Mouse (Mus musculus): ENCODE data around the gene Poc1b. TPM values are rescaled to one million over a fixed set of nuclear protein-coding genes. Genes with fewer than 3 reads are reported as not detected.
A peak's percentile ranks its signal among the peaks of the same experiment; 100 is the strongest.

The Poc1b gene
- polyA plus RNA-seq, 1 experiment from 2014 or later = 14.9 TPM

DNA sequence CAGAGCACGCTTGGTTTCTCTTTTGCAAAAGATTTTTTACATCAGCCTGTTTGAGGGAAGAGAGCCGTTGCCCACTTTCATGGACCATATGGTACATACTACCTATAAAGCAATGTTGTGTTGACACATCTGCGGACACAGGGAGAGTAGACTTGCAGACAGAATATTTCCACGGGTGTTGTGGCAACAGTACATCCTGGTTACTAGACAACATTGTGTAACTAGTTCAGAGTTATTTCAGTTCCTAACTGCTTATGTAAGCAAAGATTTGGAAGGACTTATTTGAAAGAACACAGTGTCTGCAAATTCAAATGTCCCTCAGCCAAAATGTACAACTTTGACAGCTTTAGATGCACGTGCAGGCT lies 62.9 kb downstream of the Poc1b start:
- Histone ChIP-seq H3K4me1 (ENCODE audit: control insufficient read depth, insufficient read depth, low read length) (no peaks in the 10 kb centered on the region), H3K27me3 (ENCODE audit: control insufficient read depth, insufficient read depth, low read length) (no peaks in the 10 kb centered on the region), H3K36me3 (ENCODE audit: control insufficient read depth, insufficient read depth, low read length) (no peaks in the 10 kb centered on the region), H3K9me3 (ENCODE audit: control insufficient read depth, low read length) (no peaks in the 10 kb centered on the region), H3K4me3 (replicated peaks; ENCODE audit: low read depth, low read length) (no peak overlapping the region), H3K9ac (replicated peaks; ENCODE audit: low read length) (no peak overlapping the region), H3K4me2 (ENCODE audit: low read length) (no peak overlapping the region), H3K27ac (replicated peaks; ENCODE audit: low read depth, low read length) (no peak overlapping the region)
- no peak for DNase-seq
- 90% methylated on average over 5 of the region's 5 CpGs for WGBS
- ATAC-seq (ENCODE audit: low FRiP score, low TSS enrichment) = no peak

DNA sequence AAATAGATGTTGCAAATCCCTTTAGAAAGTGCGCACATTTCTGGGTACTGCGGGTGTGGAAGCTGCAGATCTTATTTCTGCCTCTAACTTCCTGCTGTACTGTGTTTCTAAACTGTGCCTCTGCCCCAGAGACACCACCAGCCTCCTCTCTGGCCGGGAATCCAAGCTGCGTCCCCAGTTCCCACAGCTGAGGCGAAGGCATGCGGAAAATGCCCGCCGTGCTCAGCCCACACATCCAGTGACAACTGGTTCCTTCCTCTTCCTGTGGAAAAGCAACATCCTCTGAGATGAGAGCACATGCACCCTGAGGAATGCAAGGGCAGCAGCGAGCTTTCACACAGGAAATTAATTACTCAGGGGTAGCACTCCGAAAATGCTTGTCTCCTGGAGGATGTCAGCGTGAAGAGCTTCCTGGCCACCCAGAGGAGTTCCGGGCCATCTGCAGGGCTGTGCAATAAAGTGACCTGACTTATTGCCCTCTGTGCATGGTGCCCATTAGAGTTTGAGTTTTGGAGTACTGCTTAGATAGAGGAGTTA lies 65.2 kb downstream of the Poc1b start:
- Histone ChIP-seq H3K4me3 (replicated peaks; ENCODE audit: low read depth, low read length) (no peak overlapping the region), H3K9me3 (ENCODE audit: control insufficient read depth, low read length) (no peaks in the 10 kb centered on the region), H3K36me3 (ENCODE audit: control insufficient read depth, insufficient read depth, low read length) (no peaks in the 10 kb centered on the region), H3K27ac (replicated peaks; ENCODE audit: low read depth, low read length) (no peak overlapping the region), H3K27me3 (ENCODE audit: control insufficient read depth, insufficient read depth, low read length) (no peaks in the 10 kb centered on the region), H3K4me2 (ENCODE audit: low read length) (no peak overlapping the region), H3K9ac (replicated peaks; ENCODE audit: low read length) (0 out of 2 replicates have a peak overlapping the region, but pooled peaks have one; percentile 20), H3K4me1 (ENCODE audit: control insufficient read depth, insufficient read depth, low read length) (no peaks in the 10 kb centered on the region)
- ATAC-seq (ENCODE audit: low FRiP score, low TSS enrichment) = no peak
- 28% methylated on average over 12 of the region's 12 CpGs for WGBS
- DNase-seq = peak; percentile 47

DNA sequence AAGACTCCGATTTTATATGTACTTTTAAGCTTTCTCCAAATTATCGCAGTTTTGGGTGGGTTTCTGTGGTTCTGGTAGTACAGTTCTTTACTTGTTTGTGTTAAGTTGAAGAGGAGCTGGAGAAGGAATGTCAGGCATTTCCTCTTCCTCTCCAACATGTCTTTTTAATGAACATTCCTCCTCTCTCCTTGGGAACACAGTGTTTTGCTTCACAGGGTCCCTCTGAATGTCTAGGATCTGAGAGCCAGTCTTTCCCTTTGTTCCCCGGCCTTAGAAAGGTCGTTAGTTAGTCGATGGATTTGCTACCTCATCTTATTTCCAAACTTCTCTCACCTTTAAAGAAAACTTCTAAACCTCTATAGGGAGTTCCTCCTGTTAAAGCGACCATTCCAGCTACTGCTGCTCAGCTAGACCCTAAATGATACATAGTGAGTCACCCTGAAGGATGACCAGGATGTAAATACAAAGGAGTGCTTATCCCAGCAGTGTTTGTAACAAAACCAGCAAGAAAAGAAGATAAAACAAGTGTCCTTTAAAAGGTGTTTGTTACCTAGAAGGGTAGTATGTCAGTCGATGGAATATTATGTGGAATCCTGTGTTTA lies 66.2 kb downstream of the Poc1b start:
- Histone ChIP-seq H3K27ac (replicated peaks; ENCODE audit: low read depth, low read length) (no peak overlapping the region), H3K36me3 (ENCODE audit: control insufficient read depth, insufficient read depth, low read length) (no peaks in the 10 kb centered on the region), H3K4me3 (replicated peaks; ENCODE audit: low read depth, low read length) (no peak overlapping the region), H3K4me2 (ENCODE audit: low read length) (no peak overlapping the region), H3K4me1 (ENCODE audit: control insufficient read depth, insufficient read depth, low read length) (no peaks in the 10 kb centered on the region), H3K9ac (replicated peaks; ENCODE audit: low read length) (no peak overlapping the region), H3K27me3 (ENCODE audit: control insufficient read depth, insufficient read depth, low read length) (no peaks in the 10 kb centered on the region), H3K9me3 (ENCODE audit: control insufficient read depth, low read length) (no peaks in the 10 kb centered on the region)
- DNase-seq (no peak), ATAC-seq (ENCODE audit: low FRiP score, low TSS enrichment) (no peak)
- 53% methylated on average over 7 of the region's 7 CpGs for WGBS

DNA sequence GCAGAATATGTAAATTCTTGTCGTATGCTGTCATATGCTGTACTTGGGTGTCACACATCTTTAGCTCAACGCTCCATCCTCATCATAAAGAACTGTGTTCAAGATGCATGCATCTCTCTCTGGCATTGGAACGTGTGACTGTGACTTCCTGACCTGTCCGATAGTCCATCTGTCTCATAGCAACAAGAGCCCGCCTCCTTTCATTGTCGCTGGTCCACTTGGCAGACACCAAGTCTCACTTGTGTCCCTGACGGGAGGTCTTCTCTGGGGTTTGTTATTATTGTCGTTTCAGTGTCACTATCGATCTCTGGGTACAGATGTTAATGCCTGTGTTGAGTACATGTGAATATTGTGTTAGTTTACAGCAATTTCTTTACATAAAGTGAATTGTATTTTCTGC lies 70.1 kb downstream of the Poc1b start:
- DNase-seq (no peak), ATAC-seq (ENCODE audit: low FRiP score, low TSS enrichment) (no peak)
- Histone ChIP-seq H3K27ac (replicated peaks; ENCODE audit: low read depth, low read length) (no peak overlapping the region), H3K9ac (replicated peaks; ENCODE audit: low read length) (no peak overlapping the region), H3K9me3 (ENCODE audit: control insufficient read depth, low read length) (no peaks in the 10 kb centered on the region), H3K4me1 (ENCODE audit: control insufficient read depth, insufficient read depth, low read length) (no peaks in the 10 kb centered on the region), H3K36me3 (ENCODE audit: control insufficient read depth, insufficient read depth, low read length) (no peaks in the 10 kb centered on the region; the same call in 1 of the 2 replicates), H3K27me3 (ENCODE audit: control insufficient read depth, insufficient read depth, low read length) (no peaks in the 10 kb centered on the region), H3K4me2 (ENCODE audit: low read length) (no peak overlapping the region), H3K4me3 (replicated peaks; ENCODE audit: low read depth, low read length) (no peak overlapping the region)
- WGBS = 68% methylated on average over 9 of the region's 9 CpGs

DNA sequence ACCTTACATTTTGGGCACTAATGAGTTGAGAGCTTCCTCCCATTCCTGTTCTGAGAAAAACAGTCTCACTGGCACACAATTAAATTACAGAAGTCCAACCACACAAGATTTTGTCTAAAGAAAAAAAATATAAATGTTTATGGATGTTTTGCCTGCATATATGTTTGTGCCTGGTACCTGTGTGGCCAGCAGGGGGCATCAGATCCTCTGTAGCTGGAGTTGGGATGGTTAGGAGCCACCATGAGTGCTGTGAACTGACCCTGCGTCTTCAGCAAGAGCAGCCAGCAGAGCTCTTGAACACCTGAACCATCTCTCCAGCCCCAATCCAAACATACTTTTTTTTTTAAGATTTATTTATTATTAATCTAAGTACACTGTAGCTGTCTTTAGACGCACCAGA lies 71.3 kb downstream of the Poc1b start:
- Histone ChIP-seq H3K27me3 (ENCODE audit: control insufficient read depth, insufficient read depth, low read length) (no peaks in the 10 kb centered on the region), H3K9me3 (ENCODE audit: control insufficient read depth, low read length) (no peaks in the 10 kb centered on the region), H3K4me3 (replicated peaks; ENCODE audit: low read depth, low read length) (no peak overlapping the region), H3K9ac (replicated peaks; ENCODE audit: low read length) (no peak overlapping the region), H3K27ac (replicated peaks; ENCODE audit: low read depth, low read length) (no peak overlapping the region), H3K4me1 (ENCODE audit: control insufficient read depth, insufficient read depth, low read length) (no peaks in the 10 kb centered on the region), H3K36me3 (ENCODE audit: control insufficient read depth, insufficient read depth, low read length) (no peaks in the 10 kb centered on the region; the same call in 1 of the 2 replicates), H3K4me2 (ENCODE audit: low read length) (no peak overlapping the region)
- ATAC-seq (ENCODE audit: low FRiP score, low TSS enrichment) = no peak
- WGBS = 97% methylated on average over 2 of the region's 2 CpGs
- no peak for DNase-seq

- WGBS = 94% methylated on average over 5 of the region's 5 CpGs
- no peak overlapping the region for H3K9ac ChIP-seq (replicated peaks; ENCODE audit: low read length)
- ATAC-seq (ENCODE audit: low FRiP score, low TSS enrichment) (no peak), DNase-seq (no peak)
- H3K27me3 ChIP-seq (ENCODE audit: control insufficient read depth, insufficient read depth, low read length) = no peaks in the 10 kb centered on the region
- no peak overlapping the region for H3K4me3 ChIP-seq (replicated peaks; ENCODE audit: low read depth, low read length)
- H3K9me3 ChIP-seq (ENCODE audit: control insufficient read depth, low read length) = no peaks in the 10 kb centered on the region
- H3K4me1 ChIP-seq (ENCODE audit: control insufficient read depth, insufficient read depth, low read length) = no peaks in the 10 kb centered on the region
- H3K36me3 ChIP-seq (ENCODE audit: control insufficient read depth, insufficient read depth, low read length) = no peaks in the 10 kb centered on the region; the same call in 1 of the 2 replicates
- no peak overlapping the region for H3K4me2 ChIP-seq (ENCODE audit: low read length)
- no peak overlapping the region for H3K27ac ChIP-seq (replicated peaks; ENCODE audit: low read depth, low read length)
These were observed 72.3 kb downstream of the Poc1b start for GRCm38 (mm10) chr10:99179122-99179521.

- H3K4me1 ChIP-seq (ENCODE audit: control insufficient read depth, insufficient read depth, low read length) = no peaks in the 10 kb centered on the region
- no peaks in the 10 kb centered on the region for H3K9me3 ChIP-seq (ENCODE audit: control insufficient read depth, low read length)
- no peaks in the 10 kb centered on the region; the same call in 1 of the 2 replicates for H3K36me3 ChIP-seq (ENCODE audit: control insufficient read depth, insufficient read depth, low read length)
- H3K4me2 ChIP-seq (ENCODE audit: low read length) = no peak overlapping the region
- no peak overlapping the region for H3K9ac ChIP-seq (replicated peaks; ENCODE audit: low read length)
- H3K27ac ChIP-seq (replicated peaks; ENCODE audit: low read depth, low read length) = no peak overlapping the region
- WGBS = 97% methylated on average over 4 of the region's 4 CpGs
- no peak for DNase-seq
- H3K27me3 ChIP-seq (ENCODE audit: control insufficient read depth, insufficient read depth, low read length) = no peaks in the 10 kb centered on the region
- no peak overlapping the region for H3K4me3 ChIP-seq (replicated peaks; ENCODE audit: low read depth, low read length)
- no peak for ATAC-seq (ENCODE audit: low FRiP score, low TSS enrichment)
These were observed 72.7 kb downstream of the Poc1b start for GRCm38 (mm10) chr10:99179566-99179965.

- H3K4me1 ChIP-seq (ENCODE audit: control insufficient read depth, insufficient read depth, low read length) = no peaks in the 10 kb centered on the region
- WGBS = 92% methylated on average over 8 of the region's 8 CpGs
- no peak overlapping the region for H3K4me2 ChIP-seq (ENCODE audit: low read length)
- H3K36me3 ChIP-seq (ENCODE audit: control insufficient read depth, insufficient read depth, low read length) = no peaks in the 10 kb centered on the region; the same call in 1 of the 2 replicates
- no peak overlapping the region for H3K27ac ChIP-seq (replicated peaks; ENCODE audit: low read depth, low read length)
- no peak overlapping the region for H3K4me3 ChIP-seq (replicated peaks; ENCODE audit: low read depth, low read length)
- DNase-seq = no peak
- H3K27me3 ChIP-seq (ENCODE audit: control insufficient read depth, insufficient read depth, low read length) = no peaks in the 10 kb centered on the region
- no peaks in the 10 kb centered on the region for H3K9me3 ChIP-seq (ENCODE audit: control insufficient read depth, low read length)
- no peak overlapping the region for H3K9ac ChIP-seq (replicated peaks; ENCODE audit: low read length)
- ATAC-seq (ENCODE audit: low FRiP score, low TSS enrichment) = no peak
These were observed 74.7 kb downstream of the Poc1b start for GRCm38 (mm10) chr10:99181497-99181896.

DNA sequence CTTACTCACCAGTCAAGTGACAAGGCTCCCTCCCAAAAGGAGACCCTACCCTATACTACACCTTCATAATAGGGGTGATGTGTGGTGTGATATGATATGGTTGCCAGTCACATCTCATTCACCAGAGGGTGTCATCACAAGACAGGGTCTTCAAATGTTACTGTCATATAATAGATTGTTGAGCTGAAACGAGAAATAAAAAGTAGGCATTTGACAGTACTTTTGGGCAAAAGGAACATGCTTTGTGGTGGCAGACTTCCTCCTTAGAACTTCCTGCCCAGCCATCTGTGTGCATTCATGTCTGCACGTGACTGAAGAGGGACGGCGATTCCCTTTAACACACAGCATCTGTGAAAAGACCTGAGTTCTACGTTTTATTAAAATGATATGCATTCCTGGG lies 75.3 kb downstream of the Poc1b start:
- H3K36me3 ChIP-seq (ENCODE audit: control insufficient read depth, insufficient read depth, low read length) = no peaks in the 10 kb centered on the region; the same call in 1 of the 2 replicates
- no peak overlapping the region for H3K27ac ChIP-seq (replicated peaks; ENCODE audit: low read depth, low read length)
- H3K4me1 ChIP-seq (ENCODE audit: control insufficient read depth, insufficient read depth, low read length) = no peaks in the 10 kb centered on the region
- no peak for DNase-seq
- no peak overlapping the region for H3K4me3 ChIP-seq (replicated peaks; ENCODE audit: low read depth, low read length)
- H3K9ac ChIP-seq (replicated peaks; ENCODE audit: low read length) = no peak overlapping the region
- 88% methylated on average over 5 of the region's 5 CpGs for WGBS
- H3K4me2 ChIP-seq (ENCODE audit: low read length) = no peak overlapping the region
- H3K9me3 ChIP-seq (ENCODE audit: control insufficient read depth, low read length) = no peaks in the 10 kb centered on the region
- no peaks in the 10 kb centered on the region for H3K27me3 ChIP-seq (ENCODE audit: control insufficient read depth, insufficient read depth, low read length)
- no peak for ATAC-seq (ENCODE audit: low FRiP score, low TSS enrichment)

Data from midbrain, embryonic 14.5 days (tissue).